Mouse (Mus musculus) thymus, adult 2 months (tissue): ENCODE measurements around the gene Cd300lf.

Source experiments
- CTCF ChIP-seq: fragments of 200-500 bp; IDR thresholded peaks from 2 replicates; pipeline ENCODE4 v1.5.1; 2012; ENCODE audit warnings: mild to moderate bottlenecking, control low read depth, low read length, moderate library complexity, borderline replicate concordance; ENCODE audit not compliant: control insufficient read depth, poor library complexity, insufficient read depth; ENCODE audit errors: extremely low read depth
- POLR2A ChIP-seq: fragments of 200-500 bp; IDR thresholded peaks from 2 replicates; pipeline ENCODE4 v1.6.1; 2012; ENCODE audit warnings: mild to moderate bottlenecking, low read length, control low read depth, moderate library complexity; ENCODE audit not compliant: control insufficient read depth, poor library complexity, insufficient read depth; ENCODE audit errors: extremely low read depth

- TF ChIP-seq CTCF (no peak), POLR2A (no peak)
Observed at GRCm38 (mm10) chr11:115091362-115091901, 42.4 kb downstream of the Cd300lf start, which contains the start of gene Rab37.
